Mouse (Mus musculus) embryonic facial prominence, embryonic 11.5 days (tissue): ENCODE measurements around the gene Ntn1. TPM values are rescaled to one million over a fixed set of nuclear protein-coding genes. Genes with fewer than 3 reads are reported as not detected.
A peak's percentile ranks its signal among the peaks of the same experiment; 100 is the strongest.

Experiments
- ATAC-seq: fragments of 200-750 bp; cut with Nextera tagmentation; replicated peaks from 2 replicates; pipeline ENCODE4 v1.8.0; 2017; ENCODE audit warnings: low read depth; ENCODE audit not compliant: insufficient number of reproducible peaks, low FRiP score, low TSS enrichment
- DNase-seq: peaks from one replicate; pipeline ENCODE4 v3.0.0-alpha.2; 2015; ENCODE audit warnings: low spot score
- H3K27ac ChIP-seq: fragments of 300-500 bp; sonication (generic); replicated peaks from 2 replicates; pipeline ENCODE4 v1.5.1; 2014; ENCODE audit warnings: mild to moderate bottlenecking, low read depth, low read length, control low read depth
- H3K27me3 ChIP-seq: fragments of 300-500 bp; sonication (generic); 2 replicates; pipeline ENCODE4 v1.6.1; 2014; ENCODE audit warnings: mild to moderate bottlenecking, low read length, moderate library complexity, mixed read lengths; ENCODE audit not compliant: control insufficient read depth, insufficient read depth
- H3K36me3 ChIP-seq: fragments of 300-500 bp; sonication (generic); replicated peaks from 2 replicates; pipeline ENCODE4 v1.6.1; 2014; ENCODE audit warnings: low read depth, mild to moderate bottlenecking, low read length, moderate library complexity, mixed read lengths; ENCODE audit not compliant: control insufficient read depth, insufficient read depth
- H3K4me1 ChIP-seq: fragments of 300-500 bp; sonication (generic); 2 replicates; pipeline ENCODE4 v1.6.1; 2014; ENCODE audit warnings: low read length, mixed read lengths; ENCODE audit not compliant: control insufficient read depth, insufficient read depth
- H3K4me2 ChIP-seq: fragments of 300-500 bp; sonication (generic); 2 replicates; pipeline ENCODE4 v1.6.1; 2014; ENCODE audit warnings: low read depth, mild to moderate bottlenecking, control low read depth, low read length, moderate library complexity
- H3K4me3 ChIP-seq: fragments of 300-500 bp; sonication (generic); 2 replicates; pipeline ENCODE4 v1.5.1; 2014; ENCODE audit warnings: low read depth, low read length, control low read depth
- H3K9ac ChIP-seq: fragments of 300-500 bp; sonication (generic); replicated peaks from 2 replicates; pipeline ENCODE4 v1.6.1; 2014; ENCODE audit warnings: mild to moderate bottlenecking, control low read depth, low read length
- H3K9me3 ChIP-seq: fragments of 300-500 bp; sonication (generic); replicated peaks from 2 replicates; pipeline ENCODE4 v1.6.1; 2016; ENCODE audit warnings: mild to moderate bottlenecking, low read length, inconsistent platforms, mixed read lengths; ENCODE audit not compliant: control insufficient read depth
- WGBS: fragments of 180-500 bp; shearing (Covaris S2); extraction: QIAGEN DNeasy Blood & Tissue Kit; methylation state at CpG from one replicate; pipeline ENCODE4 v1.1.7; 2014; 5-methylcytosine and 5-hydroxymethylcytosine counted together
- polyA plus RNA-seq: library from polyadenylated mRNA; unstranded; fragments of >200 nt; fragmentation: Nextera tagmentation; extraction: Ambion mirVana; gene quantifications from 2 replicates; pipeline ENCODE4 v1.2.1, GENCODE M21; 2014

The Ntn1 gene
- polyA plus RNA-seq, 1 experiment from 2014 or later: 3.2 TPM

DNA sequence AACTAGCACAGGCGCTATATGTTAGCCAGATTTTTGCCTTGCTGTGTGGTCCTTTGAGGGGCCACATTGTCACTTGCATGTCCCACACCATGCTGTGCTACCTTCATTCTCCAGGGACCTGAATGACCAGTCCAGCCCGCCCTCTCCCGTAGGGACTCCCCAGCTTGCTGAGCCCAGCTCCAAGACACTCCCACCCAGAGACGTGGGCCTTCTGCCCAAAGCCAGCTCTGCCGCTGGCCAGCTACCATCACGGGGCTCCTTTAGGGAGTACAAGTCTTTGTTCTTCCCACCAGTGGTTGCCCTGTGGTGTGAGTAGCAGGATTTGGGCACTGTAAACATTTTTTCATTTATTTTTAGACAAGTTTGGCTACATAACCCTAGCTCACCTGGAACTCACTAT, 204.1 kb downstream of the Ntn1 start:
- no peaks in the 10 kb centered on the region for H3K9me3 ChIP-seq
- H3K4me3 ChIP-seq: no peak overlapping the region
- H3K36me3 ChIP-seq: no peaks in the 10 kb centered on the region
- H3K27me3 ChIP-seq: no peaks in the 10 kb centered on the region
- ATAC-seq (no peak), DNase-seq (no peak)
- no peak overlapping the region for H3K9ac ChIP-seq
- peaks cover 6% of the 10 kb centered on the region for H3K4me1 ChIP-seq
- H3K27ac ChIP-seq: no peak overlapping the region
- 71% methylated on average over 6 of the region's 6 CpGs for WGBS
- no peak overlapping the region for H3K4me2 ChIP-seq

DNA sequence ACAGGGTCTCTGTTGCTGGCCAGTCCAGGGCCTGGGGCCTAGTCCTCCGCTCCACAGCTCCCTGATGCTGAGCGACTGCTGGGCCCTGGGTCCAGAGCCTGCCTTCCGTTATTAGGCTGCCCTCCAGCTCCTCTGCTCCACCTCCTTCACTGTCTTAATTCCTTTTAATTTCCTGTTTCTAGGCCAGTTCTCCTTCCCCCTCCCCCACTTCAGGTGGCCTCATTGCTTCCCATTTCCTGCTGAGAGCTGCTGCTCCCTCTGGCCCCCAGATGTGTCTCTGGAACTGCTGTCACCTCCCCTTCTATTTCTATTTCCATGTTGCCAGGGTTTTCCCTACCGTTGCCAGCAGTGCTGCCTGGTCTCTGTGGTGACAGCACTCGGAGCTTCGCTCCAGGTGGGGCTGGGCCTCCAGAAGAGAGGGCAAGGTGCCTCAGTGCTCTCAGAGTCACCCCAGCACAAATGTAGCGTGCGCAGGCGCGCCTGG, 204.9 kb downstream of the Ntn1 start:
- peak; percentile 35 for DNase-seq
- Histone ChIP-seq H3K27me3 (no peaks in the 10 kb centered on the region), H3K9me3 (no peaks in the 10 kb centered on the region), H3K4me2 (no peak overlapping the region), H3K4me1 (peaks cover 6% of the 10 kb centered on the region), H3K27ac (no peak overlapping the region), H3K36me3 (no peaks in the 10 kb centered on the region), H3K4me3 (no peak overlapping the region), H3K9ac (no peak overlapping the region)
- no peak for ATAC-seq
- WGBS: 40% methylated on average over 10 of the region's 10 CpGs

GRCm38 (mm10) chr11:68195168-68195567, 205.5 kb downstream of the Ntn1 start:
- peaks cover 6% of the 10 kb centered on the region for H3K4me1 ChIP-seq
- H3K4me3 ChIP-seq: no peak overlapping the region
- 54% methylated on average over 6 of the region's 6 CpGs for WGBS
- ATAC-seq: 0 out of 2 replicates have a peak, but pooled peaks have one; percentile 26
- H3K36me3 ChIP-seq: no peaks in the 10 kb centered on the region
- DNase-seq: peak; percentile 29
- H3K9me3 ChIP-seq: no peaks in the 10 kb centered on the region
- H3K9ac ChIP-seq: no peak overlapping the region
- no peaks in the 10 kb centered on the region for H3K27me3 ChIP-seq
- no peak overlapping the region for H3K4me2 ChIP-seq
- no peak overlapping the region for H3K27ac ChIP-seq

DNA sequence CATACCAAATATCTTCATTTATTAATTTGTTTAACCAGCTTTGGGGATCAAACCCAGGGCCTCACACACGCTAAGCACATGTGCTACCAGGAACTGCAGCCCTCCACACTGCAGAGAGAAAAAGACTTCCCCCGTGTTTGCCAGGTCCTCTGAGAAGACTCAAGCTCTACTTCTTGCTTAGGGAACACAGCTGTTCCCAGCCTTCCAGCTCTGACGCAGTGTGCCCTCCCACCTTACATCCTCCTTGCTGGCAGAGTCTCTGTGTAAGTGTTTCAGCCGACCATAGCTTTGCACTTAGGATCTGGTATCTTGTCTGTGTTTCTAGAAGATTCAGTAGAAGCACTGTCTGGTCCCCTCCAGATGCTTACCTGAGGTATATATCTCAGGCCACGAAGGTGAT, 209.8 kb downstream of the Ntn1 start:
- Histone ChIP-seq H3K9me3 (no peaks in the 10 kb centered on the region), H3K4me3 (no peak overlapping the region), H3K27me3 (no peaks in the 10 kb centered on the region), H3K4me1 (peaks cover 6% of the 10 kb centered on the region), H3K9ac (no peak overlapping the region), H3K4me2 (no peak overlapping the region), H3K27ac (no peak overlapping the region), H3K36me3 (no peaks in the 10 kb centered on the region)
- ATAC-seq (no peak), DNase-seq (no peak)
- 82% methylated on average over 5 of the region's 5 CpGs for WGBS

DNA sequence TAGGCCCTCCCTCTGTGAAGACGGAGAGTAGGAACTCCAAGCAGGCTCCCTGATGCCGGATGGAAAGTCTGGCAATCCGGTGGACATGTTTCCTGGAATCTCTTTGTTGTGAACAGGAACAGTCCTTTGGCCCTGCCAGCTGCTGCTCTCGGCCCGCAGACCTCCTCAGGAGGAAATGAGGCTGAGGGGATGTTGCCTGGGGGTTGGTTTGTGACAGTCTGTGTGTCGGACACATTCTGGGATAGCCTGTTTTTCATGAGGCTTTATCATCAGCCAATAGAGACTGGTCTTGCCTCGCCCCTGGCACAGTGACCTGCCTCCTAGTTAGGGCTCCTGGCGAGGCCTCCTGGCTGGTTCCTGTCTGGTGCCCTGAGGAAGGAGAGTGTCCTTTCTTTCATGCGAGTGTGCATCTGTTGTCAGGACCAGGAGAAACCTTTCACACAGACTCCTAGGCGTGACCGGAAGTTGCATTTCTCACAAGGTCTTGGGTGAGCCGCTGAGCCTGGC, 211.9 kb downstream of the Ntn1 start:
- whole genome bisulfite sequencing: 54% methylated on average over 12 of the region's 12 CpGs
- ATAC-seq (no peak), DNase-seq (peak; percentile 24)
- no peak overlapping the region for H3K4me2 ChIP-seq
- no peaks in the 10 kb centered on the region for H3K9me3 ChIP-seq
- H3K9ac ChIP-seq: no peak overlapping the region
- no peaks in the 10 kb centered on the region for H3K27me3 ChIP-seq
- H3K4me1 ChIP-seq: no peaks in the 10 kb centered on the region
- H3K36me3 ChIP-seq: no peaks in the 10 kb centered on the region
- no peak overlapping the region for H3K4me3 ChIP-seq
- H3K27ac ChIP-seq: no peak overlapping the region

DNA sequence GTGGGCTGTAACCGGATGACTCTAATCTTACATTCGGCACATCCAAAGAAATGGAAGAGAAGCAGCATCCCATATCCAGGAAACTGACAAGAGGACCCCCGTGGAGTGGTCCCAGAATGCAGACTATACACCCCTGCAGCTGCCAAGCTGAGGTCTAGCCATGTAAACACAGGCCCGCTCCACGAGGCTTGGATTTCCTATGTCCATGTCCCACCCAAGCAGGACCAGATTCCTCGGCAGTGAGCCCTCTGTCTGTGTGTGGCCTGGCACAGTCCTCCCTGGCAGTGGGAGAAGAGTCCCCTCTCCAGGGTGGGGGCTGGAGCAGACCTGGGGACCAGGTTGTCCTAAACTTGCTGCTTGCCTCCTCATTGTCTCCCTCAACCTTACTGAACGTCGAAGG, 213.4 kb downstream of the Ntn1 start:
- H3K27me3 ChIP-seq: no peaks in the 10 kb centered on the region
- no peak for DNase-seq
- no peaks in the 10 kb centered on the region for H3K4me1 ChIP-seq
- no peak overlapping the region for H3K4me2 ChIP-seq
- H3K9me3 ChIP-seq: no peaks in the 10 kb centered on the region
- WGBS: 64% methylated on average over 8 of the region's 8 CpGs
- H3K36me3 ChIP-seq: no peaks in the 10 kb centered on the region
- H3K9ac ChIP-seq: no peak overlapping the region
- no peak overlapping the region for H3K4me3 ChIP-seq
- ATAC-seq: no peak
- no peak overlapping the region for H3K27ac ChIP-seq

DNA sequence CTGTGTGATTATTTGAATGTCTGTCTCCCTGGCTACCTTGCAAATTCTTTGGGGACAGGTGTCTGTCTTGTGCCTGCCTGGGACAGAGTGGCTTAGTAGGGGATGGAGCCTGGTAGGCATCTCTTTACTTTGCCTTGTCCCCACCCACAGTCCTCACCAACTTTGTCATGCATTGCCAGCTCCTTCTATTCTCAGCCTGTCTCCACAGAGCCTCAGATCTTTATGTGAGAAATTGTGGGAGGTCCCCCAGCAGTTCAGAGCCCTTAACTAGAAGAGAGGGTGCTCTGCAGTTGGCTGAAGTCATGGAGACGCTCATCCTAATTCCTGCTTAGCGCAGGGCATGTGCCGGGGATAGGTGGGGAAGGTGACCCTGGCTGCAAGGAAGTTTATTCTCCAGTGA, 215.0 kb downstream of the Ntn1 start:
- no peak for DNase-seq
- H3K27ac ChIP-seq: no peak overlapping the region
- no peaks in the 10 kb centered on the region for H3K27me3 ChIP-seq
- no peak for ATAC-seq
- no peak overlapping the region for H3K9ac ChIP-seq
- H3K4me2 ChIP-seq: no peak overlapping the region
- no peak overlapping the region for H3K4me3 ChIP-seq
- no peaks in the 10 kb centered on the region for H3K36me3 ChIP-seq
- no peaks in the 10 kb centered on the region for H3K4me1 ChIP-seq
- no peaks in the 10 kb centered on the region for H3K9me3 ChIP-seq
- 91% methylated on average over 3 of the region's 3 CpGs for WGBS

- H3K4me1 ChIP-seq: no peaks in the 10 kb centered on the region
- no peak overlapping the region for H3K9ac ChIP-seq
- H3K4me2 ChIP-seq: no peak overlapping the region
- no peaks in the 10 kb centered on the region for H3K9me3 ChIP-seq
- no peak for ATAC-seq
- no peak for DNase-seq
- H3K4me3 ChIP-seq: no peak overlapping the region
- H3K36me3 ChIP-seq: no peaks in the 10 kb centered on the region
- no peak overlapping the region for H3K27ac ChIP-seq
- H3K27me3 ChIP-seq: no peaks in the 10 kb centered on the region
- 82% methylated on average over 7 of the region's 7 CpGs for WGBS
Observed at GRCm38 (mm10) chr11:68177415-68177814, 223.2 kb downstream of the Ntn1 start.
